Mouse (Mus musculus): ENCODE data around the gene Fam84a. TPM values are rescaled to one million over a fixed set of nuclear protein-coding genes. Genes with fewer than 3 reads are reported as not detected.

Fam84a gene
- polyA plus RNA-seq, 1 experiment from 2014 or later = 28.5 TPM

DNA sequence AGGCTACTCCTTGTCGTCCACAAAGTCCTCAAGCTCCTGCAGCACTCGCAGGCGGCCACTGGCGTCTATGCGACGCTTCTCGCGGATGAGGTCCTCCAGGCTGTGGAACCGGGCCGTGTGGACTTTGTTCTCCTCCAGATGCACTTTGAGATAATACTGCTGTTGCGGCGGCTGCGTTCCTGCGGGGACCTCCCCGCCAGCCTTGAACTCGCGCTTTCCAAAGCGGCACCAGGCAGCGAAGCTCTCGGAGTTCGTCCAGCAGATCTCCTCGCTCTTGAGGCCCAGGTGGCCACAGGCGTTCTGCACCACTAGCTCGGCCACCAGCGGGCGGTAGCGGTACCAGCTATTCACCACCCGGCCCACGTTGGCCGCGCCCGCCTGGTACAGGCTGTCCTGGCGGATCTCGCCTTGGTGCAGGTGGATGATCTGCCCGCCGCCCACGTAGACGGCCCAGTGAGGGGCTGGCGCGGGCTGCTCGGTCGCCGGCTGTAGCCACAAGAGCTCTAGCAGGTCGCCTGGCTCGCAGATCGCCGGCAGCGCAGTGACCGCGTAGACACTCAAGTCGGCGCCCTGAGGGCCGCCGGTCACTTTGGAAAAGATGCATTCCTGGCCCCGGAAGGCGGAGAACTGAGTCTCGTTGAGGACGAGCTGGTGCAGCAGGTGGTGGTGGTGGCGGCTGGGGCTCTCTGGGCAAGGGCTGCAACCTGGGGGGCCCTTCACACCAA, 1.8 kb downstream of the Fam84a start:
- H3K9me3 ChIP-seq (ENCODE audit: control insufficient read depth, low read length) = no peaks in the 10 kb centered on the region

DNA sequence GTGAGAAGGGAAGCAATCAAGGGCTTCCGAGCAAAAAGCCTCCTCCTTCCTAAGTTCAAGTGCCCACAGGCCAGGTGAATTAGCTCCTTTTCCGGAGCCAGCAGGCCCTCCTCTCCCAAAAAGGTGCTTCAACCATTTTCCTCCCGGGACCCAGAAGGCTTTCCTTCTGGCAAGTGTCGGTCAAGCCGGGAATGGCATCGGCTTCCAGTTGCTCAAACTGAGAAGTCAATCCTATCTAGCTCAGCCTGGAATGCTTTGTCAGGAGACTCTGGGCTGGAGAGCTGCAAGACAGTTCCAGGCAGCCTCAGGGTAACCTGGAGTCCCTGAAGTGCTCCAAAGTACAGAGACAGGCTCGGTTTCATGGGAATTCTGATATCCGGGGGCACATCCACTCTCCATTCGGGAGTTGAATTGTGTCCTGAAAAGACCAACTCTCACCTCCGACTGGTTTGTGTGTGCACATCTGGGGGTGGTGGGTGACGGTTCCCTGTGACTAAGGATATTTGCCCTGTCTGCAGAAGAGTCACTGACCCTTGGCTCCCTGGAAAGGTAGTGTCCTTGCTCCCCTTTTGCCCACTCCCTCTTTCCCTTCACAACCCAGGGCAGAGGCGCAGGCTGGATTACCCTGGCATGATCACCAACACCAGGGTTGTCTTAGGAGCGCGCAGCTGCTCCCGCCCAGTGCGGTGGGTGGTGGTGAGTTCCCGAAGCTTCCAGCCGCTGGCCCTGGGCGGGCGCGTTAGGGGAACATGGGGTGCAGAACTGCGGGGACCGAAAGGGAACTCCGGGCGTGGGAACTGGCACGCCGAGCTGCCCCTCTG, 2.6 kb downstream of the Fam84a start:
- H3K27ac ChIP-seq (ENCODE audit: low read depth, low read length) = no peak overlapping the region
- peak; percentile 45 for DNase-seq (ENCODE audit: low spot score)

More for the DNA sequence above, 1.8 kb downstream of the Fam84a start:
- H3K27me3 ChIP-seq (ENCODE audit: control insufficient read depth, insufficient read depth, low read length) = peaks cover 9% of the 10 kb centered on the region
- ATAC-seq (ENCODE audit: low FRiP score) = peak; percentile 53
- no peaks in the 10 kb centered on the region for H3K36me3 ChIP-seq (ENCODE audit: control insufficient read depth, insufficient read depth, low read length)
- peaks cover 12% of the 10 kb centered on the region; the same call in 1 of the 2 replicates for H3K4me1 ChIP-seq (replicated peaks; ENCODE audit: control insufficient read depth, insufficient read depth, low read length)
- no peak overlapping the region for H3K27ac ChIP-seq (ENCODE audit: low read depth, low read length)
- peak overlapping the region; percentile 51 for H3K9ac ChIP-seq (ENCODE audit: low read depth, low read length)
- peak overlapping the region; percentile 84 for H3K4me2 ChIP-seq (replicated peaks; ENCODE audit: low read depth, low read length)
- peak; percentile 79 for DNase-seq (ENCODE audit: low spot score)
- under 1% methylated on average over 57 of the region's 59 CpGs for WGBS
- peak overlapping the region; percentile 65 for H3K4me3 ChIP-seq (ENCODE audit: low read depth, low read length)

DNA sequence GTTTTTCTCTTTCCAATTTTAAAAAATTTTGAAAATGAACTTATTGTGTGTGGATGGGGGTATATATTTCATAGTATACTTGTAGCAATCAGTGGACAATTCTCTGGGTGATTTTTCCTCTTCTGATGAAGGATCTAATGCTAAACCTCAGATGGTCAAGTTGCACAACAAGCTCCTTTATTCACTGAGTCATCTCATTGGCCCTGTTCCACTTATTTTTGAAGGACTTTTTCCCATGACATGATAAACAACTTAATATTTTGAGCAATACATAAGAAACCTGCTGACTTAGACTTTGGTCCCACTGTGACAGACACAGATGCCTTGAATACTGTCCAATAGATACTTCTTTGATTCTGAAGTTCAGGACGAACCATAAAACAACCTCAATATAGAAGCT, 14.8 kb downstream of the Fam84a start:
- Histone ChIP-seq H3K27ac (ENCODE audit: low read depth, low read length) (no peak overlapping the region), H3K4me2 (replicated peaks; ENCODE audit: low read depth, low read length) (no peak overlapping the region), H3K9me3 (ENCODE audit: control insufficient read depth, low read length) (no peaks in the 10 kb centered on the region), H3K4me3 (ENCODE audit: low read depth, low read length) (no peak overlapping the region), H3K36me3 (ENCODE audit: control insufficient read depth, insufficient read depth, low read length) (no peaks in the 10 kb centered on the region), H3K27me3 (ENCODE audit: control insufficient read depth, insufficient read depth, low read length) (no peaks in the 10 kb centered on the region), H3K4me1 (replicated peaks; ENCODE audit: control insufficient read depth, insufficient read depth, low read length) (no peaks in the 10 kb centered on the region), H3K9ac (ENCODE audit: low read depth, low read length) (no peak overlapping the region)
- ATAC-seq (ENCODE audit: low FRiP score) (no peak), DNase-seq (ENCODE audit: low spot score) (no peak)
- WGBS = 98% methylated on average over 1 of the region's 1 CpGs

More for the DNA sequence above, 2.6 kb downstream of the Fam84a start:
- 12% methylated on average over 26 of the region's 27 CpGs for WGBS
- H3K36me3 ChIP-seq (ENCODE audit: control insufficient read depth, insufficient read depth, low read length) = no peaks in the 10 kb centered on the region
- ATAC-seq (ENCODE audit: low FRiP score) = no peak
- no peaks in the 10 kb centered on the region for H3K9me3 ChIP-seq (ENCODE audit: control insufficient read depth, low read length)
- H3K4me2 ChIP-seq (replicated peaks; ENCODE audit: low read depth, low read length) = peak overlapping the region; percentile 84
- peak overlapping the region; percentile 51 for H3K9ac ChIP-seq (ENCODE audit: low read depth, low read length)
- H3K4me1 ChIP-seq (replicated peaks; ENCODE audit: control insufficient read depth, insufficient read depth, low read length) = peaks cover 12% of the 10 kb centered on the region; the same call in 1 of the 2 replicates
- peak overlapping the region; percentile 65 for H3K4me3 ChIP-seq (ENCODE audit: low read depth, low read length)
- peaks cover 9% of the 10 kb centered on the region for H3K27me3 ChIP-seq (ENCODE audit: control insufficient read depth, insufficient read depth, low read length)

DNA sequence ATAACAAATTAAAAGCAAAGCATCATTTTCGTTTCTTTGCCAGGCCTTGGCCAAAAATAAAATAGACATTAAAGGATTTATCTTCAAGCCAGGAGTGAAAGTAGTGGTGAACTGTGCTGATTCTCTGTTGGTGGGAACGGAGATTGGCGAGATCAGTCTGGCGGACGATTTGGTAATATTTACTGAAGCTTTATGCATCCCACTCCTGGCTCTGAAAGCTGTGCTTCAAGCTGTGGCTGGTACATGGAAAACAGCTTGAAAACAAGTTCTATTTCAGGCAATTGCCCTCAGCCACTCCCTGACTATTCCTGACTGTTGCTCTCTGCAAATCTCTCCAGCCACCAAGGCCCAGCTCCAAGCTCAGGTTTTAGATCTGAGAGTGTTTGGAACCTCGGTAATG, 37.1 kb downstream of the Fam84a start:
- WGBS = 86% methylated on average over 6 of the region's 6 CpGs
- H3K9me3 ChIP-seq (ENCODE audit: control insufficient read depth, low read length) = no peaks in the 10 kb centered on the region
- no peak overlapping the region for H3K4me3 ChIP-seq (ENCODE audit: low read depth, low read length)
- no peaks in the 10 kb centered on the region for H3K27me3 ChIP-seq (ENCODE audit: control insufficient read depth, insufficient read depth, low read length)
- DNase-seq (ENCODE audit: low spot score) = no peak
- no peak overlapping the region for H3K27ac ChIP-seq (ENCODE audit: low read depth, low read length)
- ATAC-seq (ENCODE audit: low FRiP score) = no peak
- no peak overlapping the region for H3K4me2 ChIP-seq (replicated peaks; ENCODE audit: low read depth, low read length)
- no peak overlapping the region for H3K9ac ChIP-seq (ENCODE audit: low read depth, low read length)
- H3K36me3 ChIP-seq (ENCODE audit: control insufficient read depth, insufficient read depth, low read length) = no peaks in the 10 kb centered on the region
- H3K4me1 ChIP-seq (replicated peaks; ENCODE audit: control insufficient read depth, insufficient read depth, low read length) = no peaks in the 10 kb centered on the region

DNA sequence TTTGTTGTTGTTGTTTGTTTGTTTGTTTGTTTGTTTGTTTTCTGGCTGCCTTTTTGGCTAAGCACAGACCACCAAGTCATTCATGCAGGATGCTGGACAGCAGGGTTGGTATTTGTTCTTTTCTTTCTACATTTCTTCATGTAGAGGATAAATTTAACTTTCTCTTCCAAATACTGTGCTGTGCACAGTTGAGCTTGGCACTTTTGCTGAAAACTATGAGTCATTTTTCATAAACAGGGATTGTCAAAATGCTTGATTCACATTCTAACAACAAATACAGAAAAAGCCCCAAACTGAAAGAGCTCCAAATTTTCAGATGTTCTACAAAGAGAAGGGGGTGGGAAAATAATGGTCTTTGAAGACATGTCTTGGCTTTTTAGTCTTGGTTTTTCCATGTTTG, 54.9 kb downstream of the Fam84a start:
- no peak overlapping the region for H3K4me2 ChIP-seq (replicated peaks; ENCODE audit: low read depth, low read length)
- H3K4me1 ChIP-seq (replicated peaks; ENCODE audit: control insufficient read depth, insufficient read depth, low read length) = no peaks in the 10 kb centered on the region
- H3K9me3 ChIP-seq (ENCODE audit: control insufficient read depth, low read length) = no peaks in the 10 kb centered on the region
- no peak overlapping the region for H3K9ac ChIP-seq (ENCODE audit: low read depth, low read length)
- DNase-seq (ENCODE audit: low spot score) (no peak), ATAC-seq (ENCODE audit: low FRiP score) (no peak)
- H3K27me3 ChIP-seq (ENCODE audit: control insufficient read depth, insufficient read depth, low read length) = no peaks in the 10 kb centered on the region
- no peak overlapping the region for H3K27ac ChIP-seq (ENCODE audit: low read depth, low read length)
- H3K36me3 ChIP-seq (ENCODE audit: control insufficient read depth, insufficient read depth, low read length) = no peaks in the 10 kb centered on the region
- no peak overlapping the region for H3K4me3 ChIP-seq (ENCODE audit: low read depth, low read length)
